Mouse (Mus musculus): Measurements from ENCODE around the gene Rad54l2. TPM values are rescaled to one million over a fixed set of nuclear protein-coding genes. Genes with fewer than 3 reads are reported as not detected.

The Rad54l2 gene
- polyA plus RNA-seq (2014; fragmentation: Illumina TruSeq; extraction: RNeasy Lipid Tissue Mini Kit (QIAGEN cat#74804); ENCODE audit: low read depth, low replicate concordance) = 13.2 TPM

DNA sequence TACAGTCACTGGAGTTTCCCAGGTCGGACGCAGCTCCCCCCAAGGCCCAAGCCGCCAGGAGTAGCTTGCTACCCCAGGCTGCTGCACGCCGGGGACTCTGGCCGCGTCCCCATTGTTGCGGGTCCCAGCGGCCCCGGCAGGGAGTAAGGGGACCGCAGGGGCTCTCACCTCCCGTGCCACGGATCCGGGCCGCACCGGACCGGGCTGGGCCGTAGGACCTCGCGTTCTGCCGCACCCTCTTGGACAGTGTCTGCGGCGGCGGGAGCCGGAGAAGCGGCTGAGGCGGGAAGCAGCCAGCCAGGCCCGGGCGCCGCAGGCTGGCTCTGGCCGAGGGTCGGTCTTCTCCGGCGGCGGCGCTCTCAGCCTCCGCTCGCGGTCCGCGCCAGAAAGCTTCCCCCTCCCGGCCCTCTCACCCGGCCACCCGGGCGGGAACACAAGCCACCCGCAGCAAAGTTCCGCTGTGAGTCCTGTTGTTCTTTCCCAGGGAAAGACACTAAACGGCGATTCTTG lies at the start of gene Rad54l2:
Gene Rad54l2 (minus strand): TSS at position 383 of the 510 bp plus-strand sequence.

DNA sequence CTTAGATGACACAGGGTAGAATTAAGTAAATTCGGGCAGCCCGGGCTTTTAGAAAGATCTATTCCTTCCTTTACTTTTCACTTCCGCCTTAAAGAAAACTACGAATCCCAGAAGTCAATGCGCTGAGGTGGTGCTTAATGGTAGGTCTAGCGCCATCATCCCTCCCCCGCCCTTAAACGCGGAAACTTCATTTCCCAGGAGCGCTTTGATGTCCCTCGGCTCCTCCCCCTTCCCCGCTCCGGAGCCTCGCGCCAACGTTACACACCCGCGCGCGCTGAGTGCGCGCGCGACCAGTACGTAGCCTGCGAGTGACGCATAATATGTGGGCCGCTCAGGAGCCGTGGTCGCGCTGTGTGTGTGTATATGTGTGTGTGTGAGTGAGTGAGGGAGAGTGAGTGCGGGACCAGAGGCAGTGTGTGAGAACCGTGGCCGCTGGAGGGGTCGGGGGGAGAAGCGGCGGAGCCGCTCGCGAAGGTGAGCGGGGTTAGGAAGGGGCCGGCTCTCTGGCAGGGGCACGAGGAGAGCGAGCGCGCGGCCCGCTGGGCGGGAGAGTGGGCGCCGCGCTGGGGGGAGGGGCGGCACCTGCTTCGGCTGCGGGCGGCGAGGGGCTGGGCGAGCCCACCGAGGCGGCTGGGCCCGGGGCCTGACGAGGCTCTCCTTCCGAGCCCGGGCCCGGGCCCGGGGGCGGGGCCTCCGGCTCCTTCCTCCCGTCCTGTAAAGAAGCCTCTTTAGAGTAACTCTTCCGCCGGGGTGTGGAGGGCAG lies 32.8 kb upstream of the Rad54l2 start, which contains the start of gene Dcaf1:
Gene Dcaf1 (plus strand): TSS at position 257 of the 763 bp plus-strand sequence.

DNA sequence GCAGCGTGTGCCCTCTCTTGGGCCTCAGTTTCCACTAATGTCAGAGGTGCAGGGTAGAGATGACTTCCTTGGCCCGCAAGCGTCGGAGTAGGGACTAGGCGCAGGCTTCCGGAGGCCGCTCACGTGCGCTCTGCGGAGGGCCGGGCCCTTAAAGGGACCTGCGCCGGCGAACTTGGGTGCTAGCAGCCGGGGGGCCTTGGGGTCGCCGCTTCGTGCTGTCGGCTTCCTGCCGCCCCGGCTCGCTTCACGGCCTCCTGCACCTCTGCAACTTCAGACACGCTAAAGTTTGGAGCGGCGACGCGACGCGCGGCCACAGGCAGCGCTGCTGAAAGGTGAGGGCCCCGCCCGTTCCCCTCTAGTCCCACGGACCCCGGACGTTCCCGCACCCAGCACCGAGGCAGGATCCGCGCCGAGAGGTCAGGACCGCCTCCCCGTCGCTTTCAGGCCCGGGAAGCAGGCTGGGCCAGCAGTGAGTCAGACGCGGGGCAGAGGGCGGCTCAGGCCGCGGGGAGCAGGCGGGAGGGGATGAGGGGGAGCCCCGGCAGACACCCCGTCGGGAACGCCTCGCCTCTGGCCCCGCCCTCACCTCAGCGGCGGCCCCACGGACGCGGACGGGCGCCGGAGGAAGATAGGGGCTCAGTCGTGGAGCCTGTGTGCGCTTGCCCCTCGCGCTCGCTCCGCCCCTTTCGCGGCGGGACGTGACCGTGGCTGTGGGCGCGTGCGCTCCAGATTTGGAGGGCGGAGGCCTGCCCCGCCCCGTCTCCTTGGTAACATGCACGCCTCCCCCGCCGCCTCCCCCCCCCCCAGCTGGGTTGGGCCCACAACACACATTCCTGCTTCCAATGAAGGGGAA lies 103.5 kb downstream of the Rad54l2 start, which contains the start of gene Tex264:
Gene Tex264 (minus strand): TSS at position 679 of the 853 bp plus-strand sequence.

DNA sequence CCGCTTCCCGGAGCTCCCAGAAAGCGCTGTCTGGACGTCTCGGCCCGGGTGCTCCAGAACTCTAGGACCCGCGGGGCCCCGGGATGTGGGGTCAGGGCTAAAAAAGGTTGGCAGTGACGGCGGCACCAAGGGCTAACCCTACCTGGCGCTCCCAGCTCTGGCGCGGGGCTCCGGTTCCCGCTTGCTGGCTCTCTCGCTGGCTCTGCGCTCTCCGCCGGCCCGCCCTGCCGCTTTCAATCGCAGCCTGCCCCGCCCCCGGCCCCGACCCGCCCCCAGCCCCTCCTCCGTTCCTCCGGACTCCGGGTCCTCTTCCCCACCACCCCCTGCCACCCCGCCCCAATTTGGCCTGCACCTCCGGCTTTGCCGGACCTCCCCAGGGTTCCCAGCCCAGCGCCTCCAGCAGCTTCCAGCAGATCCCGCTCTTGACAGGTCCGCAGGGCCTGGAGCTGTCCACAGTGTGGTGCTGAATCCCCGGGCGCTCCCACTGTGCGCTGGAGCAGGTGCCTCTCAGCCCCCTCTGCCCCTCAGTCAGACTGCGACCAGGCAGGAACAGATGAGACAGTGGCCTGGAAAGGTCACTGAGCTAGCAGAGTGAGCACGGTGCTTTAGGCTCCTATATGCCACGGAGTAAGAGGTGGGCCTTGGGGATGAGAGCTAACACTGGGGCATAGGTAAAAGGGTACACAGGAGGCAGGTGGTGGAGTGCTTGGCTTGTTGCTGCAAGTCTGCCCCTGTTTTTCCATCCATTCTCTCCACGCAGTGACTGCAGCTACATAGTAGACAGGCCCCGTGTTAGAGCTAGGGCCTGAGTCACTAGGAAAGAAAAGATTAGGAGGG lies 132.9 kb downstream of the Rad54l2 start, which contains the start of gene Grm2:
Gene Grm2 (minus strand): TSS at position 199 of the 837 bp plus-strand sequence.

Other genes with a start within 250 kb of the Rad54l2 start
- gene Iqcf3, start 227.6 kb downstream of the Rad54l2 start, polyA plus RNA-seq (2014; fragmentation: Illumina TruSeq; extraction: RNeasy Lipid Tissue Mini Kit (QIAGEN cat#74804); ENCODE audit: low read depth, low replicate concordance) = not detected
- not detected for gene Iqcf4, start 218.2 kb downstream of the Rad54l2 start, polyA plus RNA-seq (2014; fragmentation: Illumina TruSeq; extraction: RNeasy Lipid Tissue Mini Kit (QIAGEN cat#74804); ENCODE audit: low read depth, low replicate concordance)
- not detected for gene Iqcf6, start 162.6 kb downstream of the Rad54l2 start, polyA plus RNA-seq (2014; fragmentation: Illumina TruSeq; extraction: RNeasy Lipid Tissue Mini Kit (QIAGEN cat#74804); ENCODE audit: low read depth, low replicate concordance)
- not detected for gene Grm2, start 133.1 kb downstream of the Rad54l2 start, polyA plus RNA-seq (2014; fragmentation: Illumina TruSeq; extraction: RNeasy Lipid Tissue Mini Kit (QIAGEN cat#74804); ENCODE audit: low read depth, low replicate concordance)
- gene Tex264, start 103.3 kb downstream of the Rad54l2 start, polyA plus RNA-seq (2014; fragmentation: Illumina TruSeq; extraction: RNeasy Lipid Tissue Mini Kit (QIAGEN cat#74804); ENCODE audit: low read depth, low replicate concordance) = 16.4 TPM
- gene Dcaf1, start 32.7 kb upstream of the Rad54l2 start, polyA plus RNA-seq (2014; fragmentation: Illumina TruSeq; extraction: RNeasy Lipid Tissue Mini Kit (QIAGEN cat#74804); ENCODE audit: low read depth, low replicate concordance) = 43.3 TPM
- 9.0 TPM for gene Rbm15b, start 98.2 kb upstream of the Rad54l2 start, polyA plus RNA-seq (2014; fragmentation: Illumina TruSeq; extraction: RNeasy Lipid Tissue Mini Kit (QIAGEN cat#74804); ENCODE audit: low read depth, low replicate concordance)
- gene Manf, start 102.8 kb upstream of the Rad54l2 start, polyA plus RNA-seq (2014; fragmentation: Illumina TruSeq; extraction: RNeasy Lipid Tissue Mini Kit (QIAGEN cat#74804); ENCODE audit: low read depth, low replicate concordance) = 188 TPM